Mouse (Mus musculus) kidney, adult 2 months (tissue): ENCODE results near the gene Orm1.

Experiments used
- CTCF ChIP-seq: fragments of 200-500 bp; conservative IDR thresholded peaks from 2 replicates; pipeline ENCODE4 v1.5.1; 2011; ENCODE audit warnings: low read depth, mild to moderate bottlenecking, control low read depth, low read length, moderate library complexity, mixed read lengths; ENCODE audit not compliant: insufficient read depth, insufficient read length
- POLR2A ChIP-seq: fragments of 200-500 bp; IDR thresholded peaks from one replicate; pipeline ENCODE4 v1.6.1; 2011; ENCODE audit warnings: low read depth, low read length, control low read depth

DNA sequence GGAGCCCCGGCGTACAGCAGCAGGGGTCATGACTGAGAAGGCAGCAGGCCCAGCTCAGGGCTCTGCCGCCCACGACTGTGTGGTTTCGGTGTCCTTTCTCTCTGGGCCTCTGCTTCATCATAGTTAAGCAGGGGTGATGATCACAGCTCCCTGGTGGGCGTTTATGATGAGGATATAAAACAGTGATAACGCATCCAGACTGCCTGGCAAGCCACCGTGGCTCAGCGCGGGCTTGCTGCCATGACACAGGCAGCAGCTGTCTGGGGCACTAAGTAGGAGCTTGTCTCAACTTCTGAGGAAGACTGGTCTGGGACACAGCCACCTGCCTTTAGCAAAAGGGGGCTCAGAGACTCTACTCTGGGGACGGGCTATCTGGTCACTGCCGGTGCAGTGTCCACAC, 39.1 kb downstream of the Orm1 start:
- TF ChIP-seq CTCF (no peak), POLR2A (no peak)
